Mouse (Mus musculus) splenic B cell, adult 2 months (primary cell): ENCODE data around the gene Hipk1.
A peak's percentile ranks its signal among the peaks of the same experiment; 100 is the strongest.

Source experiments
- DNase-seq: peaks from one replicate; pipeline ENCODE4 v3.0.0-alpha.2; 2011; ENCODE audit warnings: low read depth, low spot score
- H3K27me3 ChIP-seq: 2 replicates; pipeline ENCODE4 v1.6.1; 2012; ENCODE audit warnings: mild to moderate bottlenecking, low read length, moderate library complexity, mixed read lengths; ENCODE audit not compliant: control insufficient read depth, poor library complexity, insufficient read depth, severe bottlenecking
- H3K36me3 ChIP-seq: 2 replicates; pipeline ENCODE4 v1.6.1; 2012; ENCODE audit warnings: mild to moderate bottlenecking, low read length, moderate library complexity, mixed read lengths; ENCODE audit not compliant: control insufficient read depth, poor library complexity, insufficient read depth, severe bottlenecking

Gene Hipk1

GRCm38 (mm10) chr3:103729850-103730249 is 61.5 kb downstream of the Hipk1 start:
- Histone ChIP-seq H3K36me3 (no peaks in the 10 kb centered on the region), H3K27me3 (no peaks in the 10 kb centered on the region)
- no peak for DNase-seq

- peak; percentile 22 for DNase-seq
- H3K36me3 ChIP-seq, result no peaks in the 10 kb centered on the region
- H3K27me3 ChIP-seq, result no peaks in the 10 kb centered on the region
These were observed 63.5 kb downstream of the Hipk1 start for GRCm38 (mm10) chr3:103727813-103728326.

GRCm38 (mm10) chr3:103726642-103727041 is 64.7 kb downstream of the Hipk1 start:
- no peak for DNase-seq
- H3K27me3 ChIP-seq, result no peaks in the 10 kb centered on the region
- no peaks in the 10 kb centered on the region for H3K36me3 ChIP-seq

- Histone ChIP-seq H3K36me3 (no peaks in the 10 kb centered on the region), H3K27me3 (no peaks in the 10 kb centered on the region)
- DNase-seq, result no peak
These were observed 67.2 kb downstream of the Hipk1 start for GRCm38 (mm10) chr3:103724137-103724536.

GRCm38 (mm10) chr3:103718728-103719127 is 72.6 kb downstream of the Hipk1 start:
- Histone ChIP-seq H3K27me3 (no peaks in the 10 kb centered on the region), H3K36me3 (no peaks in the 10 kb centered on the region)
- no peak for DNase-seq

GRCm38 (mm10) chr3:103716774-103717760 is 74.3 kb downstream of the Hipk1 start:
- H3K27me3 ChIP-seq, result no peaks in the 10 kb centered on the region
- no peak for DNase-seq
- no peaks in the 10 kb centered on the region for H3K36me3 ChIP-seq

- Histone ChIP-seq H3K27me3 (no peaks in the 10 kb centered on the region), H3K36me3 (no peaks in the 10 kb centered on the region)
- no peak for DNase-seq
These were observed 75.3 kb downstream of the Hipk1 start for GRCm38 (mm10) chr3:103715762-103716693.

GRCm38 (mm10) chr3:103714942-103715341 is 76.4 kb downstream of the Hipk1 start:
- no peaks in the 10 kb centered on the region for H3K36me3 ChIP-seq
- DNase-seq, result no peak

GRCm38 (mm10) chr3:103714236-103714875 is 77.0 kb downstream of the Hipk1 start:
- no peak for DNase-seq
- no peaks in the 10 kb centered on the region for H3K27me3 ChIP-seq
- no peaks in the 10 kb centered on the region for H3K36me3 ChIP-seq

More at GRCm38 (mm10) chr3:103714942-103715341, 76.4 kb downstream of the Hipk1 start:
- H3K27me3 ChIP-seq, result no peaks in the 10 kb centered on the region

GRCm38 (mm10) chr3:103712196-103712595 is 79.2 kb downstream of the Hipk1 start:
- no peaks in the 10 kb centered on the region for H3K36me3 ChIP-seq
- DNase-seq, result no peak

GRCm38 (mm10) chr3:103709470-103710040 is 81.8 kb downstream of the Hipk1 start:
- H3K36me3 ChIP-seq, result no peaks in the 10 kb centered on the region
- 0 out of 2 replicates have a peak, but pooled peaks cover 2% of the 10 kb centered on the region for H3K27me3 ChIP-seq
- no peak for DNase-seq

More at GRCm38 (mm10) chr3:103712196-103712595, 79.2 kb downstream of the Hipk1 start:
- H3K27me3 ChIP-seq, result 0 out of 2 replicates have a peak, but pooled peaks cover under 1% of the 10 kb centered on the region

GRCm38 (mm10) chr3:103705426-103705825 is 85.9 kb downstream of the Hipk1 start:
- Histone ChIP-seq H3K27me3 (0 out of 2 replicates have a peak, but pooled peaks cover 2% of the 10 kb centered on the region), H3K36me3 (no peaks in the 10 kb centered on the region)
- no peak for DNase-seq

GRCm38 (mm10) chr3:103704661-103705060 is 86.7 kb downstream of the Hipk1 start:
- no peaks in the 10 kb centered on the region for H3K36me3 ChIP-seq
- DNase-seq, result no peak

More at GRCm38 (mm10) chr3:103704661-103705060, 86.7 kb downstream of the Hipk1 start:
- H3K27me3 ChIP-seq, result 0 out of 2 replicates have a peak, but pooled peaks cover 2% of the 10 kb centered on the region
